Mouse (Mus musculus) brain, embryonic 18.5 days (tissue): Measurements from ENCODE around the gene Capn12.
"Not testable (repeated sequence)": the region's sequence is repeated elsewhere in the genome, so short reads cannot be mapped to it uniquely, and the experiment has no call there.

Source experiments
- DNase-seq: peaks from one replicate; pipeline ENCODE4 v3.0.0-alpha.2; 2012; ENCODE audit warnings: low read depth, low spot score

The Capn12 gene

DNA sequence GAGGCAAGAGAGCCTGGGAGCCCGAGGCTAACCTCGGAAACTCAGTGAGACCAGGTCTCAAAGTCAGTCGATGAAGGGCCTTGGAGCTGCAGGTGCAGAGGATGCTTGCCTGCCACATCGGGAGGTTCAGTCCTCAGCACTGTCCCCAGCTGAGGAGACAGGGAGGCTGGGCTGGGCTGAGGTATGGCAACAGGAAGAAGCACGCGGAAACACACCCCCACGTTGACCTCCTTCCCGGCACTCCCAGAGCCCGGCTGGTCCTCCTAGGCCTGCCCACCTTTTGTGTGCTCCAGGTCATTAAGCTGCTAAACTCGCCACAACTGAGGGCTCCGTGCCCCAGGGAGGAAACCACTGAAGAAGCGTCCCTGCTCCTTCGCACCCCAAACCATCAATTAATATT is at the start of gene Capn12:
Capn12 (plus strand) TSS at position 224 of the 400 bp plus-strand sequence.
- no peak for DNase-seq

GRCm38 (mm10) chr7:28832137-28832536 is 49.1 kb upstream of the Capn12 start:
- DNase-seq = no peak

DNA sequence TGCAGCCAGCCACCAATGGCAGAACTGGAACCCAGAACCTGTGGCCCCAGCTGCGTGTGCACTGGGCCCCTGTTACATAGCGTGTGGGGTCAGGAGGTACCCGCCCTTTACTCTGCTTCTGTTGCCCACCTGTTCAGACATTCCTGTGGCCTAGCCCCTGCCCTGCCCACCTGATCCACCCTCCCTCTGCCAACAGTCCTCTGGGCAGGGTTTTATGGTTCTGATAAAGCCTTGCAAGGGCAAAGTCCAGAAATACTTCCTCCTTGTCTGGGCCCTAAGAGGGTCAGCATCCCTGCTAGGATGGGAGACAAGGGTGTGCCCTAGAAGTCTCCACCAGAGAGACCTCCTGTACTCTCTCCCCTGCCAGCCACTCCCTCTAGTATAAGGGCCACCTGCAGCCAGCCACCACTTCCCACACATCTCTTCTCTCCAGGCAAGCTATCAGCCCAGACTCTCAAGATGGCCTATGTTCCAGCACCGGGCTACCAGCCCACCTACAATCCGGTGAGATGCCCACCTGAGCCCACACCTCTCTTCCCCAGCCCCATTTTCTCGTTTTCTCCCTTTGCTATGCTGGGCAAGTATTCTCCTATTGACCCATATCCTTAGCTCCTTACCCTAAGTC is 47.4 kb upstream of the Capn12 start, which contains the start of gene Lgals4:
Lgals4 (plus strand) TSS at position 132 of the 625 bp plus-strand sequence.
- no peak for DNase-seq

DNA sequence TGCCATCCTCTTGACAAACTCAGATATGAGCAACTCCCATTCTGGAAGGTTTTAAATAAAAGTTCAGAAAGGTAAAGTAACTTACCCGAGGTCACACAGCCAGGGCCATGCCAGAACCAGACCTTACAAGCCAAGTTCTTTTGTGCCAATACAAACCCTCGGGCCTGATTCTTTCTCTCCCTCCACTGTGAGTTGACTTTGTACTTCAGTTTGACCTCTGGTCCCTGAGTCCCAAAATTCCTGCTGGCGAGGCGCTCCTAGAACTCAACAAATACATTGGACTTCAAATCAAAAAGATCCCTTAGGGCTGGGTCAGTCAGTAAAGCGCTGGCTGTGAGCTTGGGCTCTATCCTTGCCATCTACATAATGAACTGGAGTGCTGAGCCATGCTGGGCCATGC is 44.3 kb upstream of the Capn12 start:
- no peak for DNase-seq

GRCm38 (mm10) chr7:28838331-28838730 is 42.9 kb upstream of the Capn12 start:
- no peak for DNase-seq

DNA sequence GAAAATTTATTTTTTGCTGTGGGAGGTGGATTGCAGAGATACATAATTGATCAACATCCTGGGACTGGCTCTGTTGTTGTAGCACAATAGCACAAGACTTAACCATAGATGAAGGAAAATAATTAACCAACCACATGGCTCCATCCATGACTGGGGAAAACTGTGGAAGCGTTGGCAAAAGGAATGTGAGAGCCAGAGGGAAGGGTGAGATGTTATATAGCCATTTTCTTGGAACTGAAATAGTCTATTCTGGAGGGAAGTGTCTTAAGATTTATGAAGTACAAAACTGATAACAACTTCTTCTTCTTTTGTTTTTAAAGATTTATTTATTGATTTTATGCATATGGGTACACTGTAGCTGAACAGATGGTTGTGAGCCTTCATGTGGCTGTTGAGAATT is 33.9 kb upstream of the Capn12 start:
- DNase-seq = no peak

DNA sequence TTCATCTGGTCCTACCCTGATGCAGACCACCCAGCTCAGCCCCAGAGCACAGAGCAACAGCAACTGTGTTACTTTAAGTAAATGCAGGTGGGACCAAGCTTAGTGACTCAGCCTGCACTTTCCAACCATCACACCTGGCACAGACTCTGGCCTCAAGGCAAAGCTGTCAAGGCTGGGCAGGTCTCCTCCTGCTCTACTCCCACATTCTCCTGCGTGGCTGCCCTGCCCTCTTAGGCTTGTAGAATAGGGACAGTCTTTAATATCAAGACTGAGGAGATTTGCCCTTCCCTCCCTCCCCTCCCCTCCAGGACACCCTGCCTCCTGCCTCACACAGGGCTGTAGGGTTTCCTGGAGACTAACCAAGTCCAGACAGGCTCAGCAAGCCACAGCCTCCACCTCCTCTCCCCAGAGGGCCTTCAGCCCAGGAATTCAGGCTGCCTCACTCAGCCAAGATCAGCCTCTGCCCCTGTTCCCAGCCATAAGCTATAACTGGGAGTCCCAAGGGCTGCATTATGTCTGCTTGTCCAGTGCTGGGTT is 31.5 kb upstream of the Capn12 start:
- DNase-seq = no peak

DNA sequence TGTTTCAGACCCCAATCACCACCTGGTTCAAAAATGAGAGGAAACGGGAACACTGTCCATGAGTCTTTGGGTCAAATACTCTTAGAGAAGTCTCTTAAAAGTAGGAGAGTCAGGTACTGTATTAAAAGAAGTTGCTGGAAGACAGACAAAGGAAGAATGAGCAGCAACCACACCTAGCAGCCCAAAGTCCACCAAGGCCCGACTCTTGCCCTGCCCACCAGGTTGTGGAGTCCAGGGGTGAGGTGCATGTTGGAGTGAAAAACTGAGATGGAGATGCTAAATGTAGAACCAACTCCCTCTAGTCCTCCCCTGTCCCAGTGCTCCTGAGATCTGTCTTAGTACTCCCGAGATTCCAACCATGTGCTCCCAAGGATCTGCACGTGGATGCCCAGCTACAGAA is 30.6 kb upstream of the Capn12 start:
- no peak for DNase-seq

- no peak for DNase-seq
Measured at GRCm38 (mm10) chr7:28859953-28860352, 21.3 kb upstream of the Capn12 start.

DNA sequence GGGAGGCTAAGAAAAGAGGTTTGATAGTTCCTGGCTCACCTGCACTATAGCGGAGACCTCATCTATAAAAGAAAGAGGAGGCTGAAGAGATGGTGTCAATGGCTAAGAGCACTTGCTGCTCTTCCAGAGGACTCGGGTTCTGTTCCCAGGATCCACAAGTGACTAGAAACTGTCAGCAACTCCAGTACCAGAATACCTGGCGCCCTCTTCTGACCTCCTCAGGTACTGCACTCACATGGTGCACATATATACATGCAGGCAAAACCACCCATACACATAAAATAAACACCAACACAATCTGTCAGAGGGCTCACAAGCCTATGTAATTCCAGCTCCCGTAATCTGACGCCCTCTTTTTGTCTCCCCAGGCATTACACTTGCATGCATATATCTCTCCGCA is 20.3 kb upstream of the Capn12 start:
- DNase-seq = no peak

- DNase-seq = no peak
Measured at GRCm38 (mm10) chr7:28862817-28863499, 18.3 kb upstream of the Capn12 start.

DNA sequence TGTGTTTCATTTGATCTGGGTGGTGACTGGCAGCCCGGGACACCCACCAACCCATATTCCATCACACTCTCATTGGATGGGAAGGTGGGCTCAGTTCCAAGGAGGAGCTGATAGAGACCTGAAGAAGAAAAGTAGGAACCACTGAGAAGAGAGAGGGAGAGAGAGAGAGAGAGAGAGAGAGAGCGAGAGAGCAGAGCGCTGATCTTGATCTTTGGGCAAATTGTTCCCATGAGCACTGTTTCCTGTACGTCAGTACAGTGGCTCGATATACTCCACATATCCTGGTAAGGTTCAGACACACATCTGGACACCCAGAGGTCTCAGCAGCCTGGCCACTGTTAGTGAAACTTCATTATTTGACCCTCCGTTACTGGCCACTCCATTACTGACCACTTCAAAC is 17.7 kb upstream of the Capn12 start, which contains the start of gene Lgals7:
Lgals7 (plus strand) TSS at position 314 of the 400 bp plus-strand sequence.
- DNase-seq = no peak

GRCm38 (mm10) chr7:28864288-28864750 is 16.9 kb upstream of the Capn12 start:
- DNase-seq = no peak

- DNase-seq = no peak
Measured at GRCm38 (mm10) chr7:28865481-28866300, 15.5 kb upstream of the Capn12 start.

DNA sequence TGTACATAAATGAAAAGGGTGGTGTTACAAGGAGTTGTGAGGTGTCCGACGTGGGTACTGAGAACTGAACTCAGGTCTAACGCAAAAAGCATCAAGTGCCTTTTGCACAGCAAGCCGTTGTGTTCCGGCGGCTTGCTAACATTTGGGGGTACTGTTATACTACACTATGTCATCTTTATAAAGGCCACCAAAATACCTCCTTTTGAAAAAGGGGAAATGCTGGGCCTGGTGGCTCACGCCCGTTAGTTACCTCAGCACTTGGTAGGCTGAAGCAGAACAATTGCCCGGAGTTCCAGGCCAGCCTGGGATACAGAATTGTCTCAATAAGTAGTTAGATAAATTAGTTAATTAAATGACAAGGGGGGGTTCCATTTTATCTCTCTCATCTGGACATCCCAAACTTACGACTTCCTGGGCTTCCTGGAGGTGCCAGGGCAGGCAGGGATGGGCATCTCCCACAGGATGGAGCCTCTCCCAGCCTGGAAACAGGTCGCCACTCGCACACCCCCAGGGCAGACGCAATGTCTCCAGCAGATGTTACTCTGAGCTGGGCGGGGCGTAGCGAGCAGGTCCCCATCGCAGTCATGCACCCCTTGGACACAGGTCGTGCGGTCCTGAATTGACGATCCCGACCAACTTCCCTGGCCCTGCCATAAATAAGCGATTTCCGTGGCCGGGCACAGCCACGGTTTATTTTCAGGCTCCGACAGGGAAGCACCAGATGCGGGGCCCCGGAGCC is 14.3 kb upstream of the Capn12 start:
- DNase-seq = no peak

DNA sequence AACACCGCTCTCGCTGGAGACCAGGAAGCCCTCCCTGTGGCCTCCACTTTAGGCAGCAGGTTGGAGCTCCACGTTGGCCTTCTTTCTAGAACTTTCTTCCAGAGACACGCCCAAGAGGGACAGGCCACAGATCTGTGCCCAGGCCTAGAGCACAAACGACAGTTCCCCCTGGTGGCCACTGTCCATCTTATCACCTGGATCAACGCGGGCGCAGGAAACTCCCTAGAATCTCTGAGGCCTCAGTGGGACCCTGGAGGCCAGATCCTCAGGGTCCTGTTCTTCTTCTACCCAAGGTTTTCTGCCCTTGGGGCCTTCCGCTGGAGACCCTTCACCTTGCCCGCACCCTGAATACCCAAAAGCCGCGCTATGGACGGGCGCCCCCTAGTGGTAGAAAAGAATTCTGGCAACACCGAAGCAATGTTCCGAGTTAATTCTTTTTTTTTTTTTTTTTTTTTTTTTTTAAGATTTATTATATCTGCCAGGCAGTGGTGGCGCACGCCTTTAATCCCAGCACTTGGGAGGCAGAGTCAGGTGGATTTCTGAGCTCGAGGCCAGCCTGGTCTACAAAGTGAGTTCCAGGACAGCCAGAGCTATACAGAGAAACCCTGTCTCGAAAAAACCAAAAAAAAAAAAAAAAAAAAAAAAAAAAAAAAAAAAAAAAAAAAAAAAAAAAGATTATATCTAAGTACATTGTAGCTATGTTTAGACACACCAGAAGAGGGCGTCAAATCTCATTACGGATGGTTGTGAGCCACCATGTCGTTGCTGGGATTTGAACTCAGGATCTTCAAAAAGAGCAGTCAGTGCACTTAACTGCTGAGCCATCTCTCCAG is 13.5 kb upstream of the Capn12 start:
- not testable (repeated sequence) for DNase-seq

DNA sequence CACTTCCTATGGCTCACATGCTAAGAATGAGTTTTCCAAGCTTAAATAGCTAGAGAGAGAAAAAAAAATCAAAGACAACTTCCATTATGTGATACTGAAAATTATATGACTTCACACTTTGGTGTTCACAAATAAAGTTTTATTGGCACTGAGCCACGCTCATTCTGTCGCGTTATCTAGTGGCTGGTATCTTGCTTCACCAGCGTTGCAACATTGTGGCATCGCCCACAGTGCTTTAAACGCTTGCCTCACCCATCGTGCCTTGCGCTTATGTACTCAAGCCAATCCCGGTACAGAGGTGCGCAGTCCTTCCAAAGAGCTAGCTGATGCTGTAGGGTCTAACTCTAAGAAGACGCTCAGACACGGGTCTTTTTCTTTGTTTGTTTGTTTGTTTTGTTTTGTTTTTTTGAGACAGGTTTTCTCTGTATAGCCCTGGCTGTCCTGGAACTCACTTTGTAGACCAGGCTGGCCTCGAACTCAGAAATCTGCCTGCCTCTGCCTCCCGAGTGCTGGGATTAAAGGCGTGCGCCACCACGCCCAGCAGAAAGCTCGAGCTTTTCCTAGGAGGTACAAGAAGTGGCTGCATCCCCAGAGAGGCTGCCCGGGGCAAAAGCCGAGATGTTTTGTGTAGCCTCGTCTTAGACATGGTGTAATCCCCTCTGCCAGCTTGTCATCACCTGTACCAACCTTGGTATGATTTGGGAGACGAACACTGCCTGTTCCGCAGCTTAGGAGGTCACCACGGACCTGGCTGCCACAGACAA is 10.1 kb upstream of the Capn12 start:
- DNase-seq = no peak

DNA sequence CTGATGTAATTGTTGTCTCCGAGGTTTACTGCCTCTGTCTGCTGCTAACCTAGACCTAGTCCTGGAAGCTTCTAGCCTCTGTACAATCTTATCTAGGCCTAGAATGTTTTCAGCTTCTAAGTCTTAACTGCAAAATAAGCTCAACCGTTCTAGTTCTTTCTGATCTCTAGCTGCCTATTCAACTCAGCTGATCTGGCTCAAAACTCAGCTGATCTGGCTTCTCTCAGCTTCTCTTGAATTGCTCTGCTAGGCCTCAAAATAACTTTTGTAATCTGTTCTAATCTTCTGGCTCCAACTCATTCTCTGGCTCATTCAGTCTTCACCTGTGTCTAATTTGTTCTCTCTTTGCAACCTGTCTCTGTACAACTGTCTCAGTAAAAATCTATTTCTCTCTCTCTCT is 6.7 kb upstream of the Capn12 start:
- DNase-seq = no peak

- DNase-seq = no peak
Measured at GRCm38 (mm10) chr7:28876099-28876498, 5.1 kb upstream of the Capn12 start.

GRCm38 (mm10) chr7:28877155-28877554 is 4.1 kb upstream of the Capn12 start:
- DNase-seq = no peak
